Mouse (Mus musculus): Measurements from ENCODE around the gene Bco1.

DNA sequence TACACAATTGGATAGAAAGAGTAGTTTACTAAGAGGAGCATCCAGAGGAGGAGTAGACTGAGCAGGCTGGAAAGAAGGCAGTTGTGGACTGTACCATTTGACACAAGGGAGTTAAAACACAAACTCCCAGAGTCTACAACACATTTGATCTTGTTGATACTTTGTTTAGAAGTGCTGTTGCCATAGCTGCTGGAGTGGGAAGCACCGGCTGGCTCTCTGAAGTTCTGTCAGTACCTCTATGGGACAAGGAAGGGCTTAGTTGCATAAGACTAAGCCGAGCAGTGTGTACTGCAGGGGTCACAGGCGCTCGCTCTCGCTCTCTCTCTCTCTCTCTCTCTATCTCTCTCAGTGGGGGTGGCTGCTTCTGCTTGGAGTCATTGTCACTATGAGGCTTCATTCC, 78.9 kb downstream of the Bco1 start:
- TF ChIP-seq CTCF (IDR thresholded peaks at IDR 0.05; ENCODE audit: borderline replicate concordance, control insufficient read depth, extremely low read depth, insufficient read depth, low read length, poor library complexity), result no peak
- TF ChIP-seq POLR2A (IDR thresholded peaks at IDR 0.05; ENCODE audit: control insufficient read depth, extremely low read depth, insufficient read depth, low read length, poor library complexity), result no peak
